Mouse (Mus musculus) c-Kit-positive CD71-negative TER-119-negative erythroid progenitor cells, embryonic 14.5 days (primary cell): ENCODE data around the gene Rps8.
"Not testable (repeated sequence)": the region's sequence is repeated elsewhere in the genome, so short reads cannot be mapped to it uniquely, and the experiment has no call there.

Experiments used
- DNase-seq: peaks from one replicate; pipeline ENCODE4 v3.0.0-alpha.2; 2013; ENCODE audit warnings: low read depth

The Rps8 gene

GRCm38 (mm10) chr4:117155792-117156355, at the start of gene Rps8:
Gene Rps8 (minus strand): TSS chr4:117156243.
- peak; percentile 72 for DNase-seq

- DNase-seq, result no peak
These were observed 46.9 kb upstream of the Rps8 start for GRCm38 (mm10) chr4:117202992-117203354.

- DNase-seq, result peak; percentile 60
These were observed 46.3 kb upstream of the Rps8 start for GRCm38 (mm10) chr4:117202046-117202991.

GRCm38 (mm10) chr4:117191804-117192203, 35.8 kb upstream of the Rps8 start:
- no peak for DNase-seq

- no peak for DNase-seq
These were observed 34.6 kb upstream of the Rps8 start for GRCm38 (mm10) chr4:117190660-117191059.

- peak; percentile 73 for DNase-seq
These were observed 34.0 kb upstream of the Rps8 start for GRCm38 (mm10) chr4:117189856-117190543.

- peak; percentile 89 for DNase-seq
These were observed 33.4 kb upstream of the Rps8 start for GRCm38 (mm10) chr4:117189382-117189855.

- no peak for DNase-seq
These were observed 32.9 kb upstream of the Rps8 start for GRCm38 (mm10) chr4:117188969-117189368.

GRCm38 (mm10) chr4:117182759-117183096, 26.7 kb upstream of the Rps8 start:
- not testable (repeated sequence) for DNase-seq

- peak; percentile 89 for DNase-seq
These were observed 26.1 kb upstream of the Rps8 start, which contains the start of gene Kif2c for GRCm38 (mm10) chr4:117181863-117182758. Gene Kif2c (minus strand): TSS chr4:117182639.

GRCm38 (mm10) chr4:117169936-117170335, 13.9 kb upstream of the Rps8 start:
- no peak for DNase-seq

GRCm38 (mm10) chr4:117161183-117161582, 5.1 kb upstream of the Rps8 start:
- no peak for DNase-seq

- DNase-seq, result no peak
These were observed 3.6 kb upstream of the Rps8 start for GRCm38 (mm10) chr4:117159666-117160065.

- DNase-seq, result no peak
These were observed 329 bp upstream of the Rps8 start for GRCm38 (mm10) chr4:117156372-117156771.

- DNase-seq, result no peak
These were observed 837 bp downstream of the Rps8 start for GRCm38 (mm10) chr4:117155020-117155791.

- no peak for DNase-seq
These were observed 3.3 kb downstream of the Rps8 start for GRCm38 (mm10) chr4:117152714-117153113.

GRCm38 (mm10) chr4:117151416-117151815, 4.6 kb downstream of the Rps8 start:
- no peak for DNase-seq

GRCm38 (mm10) chr4:117150212-117150733, 5.8 kb downstream of the Rps8 start:
- DNase-seq, result no peak

GRCm38 (mm10) chr4:117149291-117150211, 6.5 kb downstream of the Rps8 start:
- no peak for DNase-seq
